Mouse (Mus musculus): ENCODE results near the gene Tmcc1.

GRCm38 (mm10) chr6:116038222-116038621 lies 155.1 kb downstream of the Tmcc1 start:
- TF ChIP-seq CTCF (IDR thresholded peaks at IDR 0.05; ENCODE audit: low read depth) (no peak), EP300 (optimal IDR thresholded peaks at IDR 0.05) (no peak)

All from stomach, postnatal 0 days (tissue).